Mouse (Mus musculus) erythroblast, embryonic 14.5 days (primary cell): ENCODE measurements around the gene Rgs8.

Experiments used
- GATA1 ChIP-seq: IDR thresholded peaks from 2 replicates; pipeline ENCODE4 v1.6.1; 2012; ENCODE audit warnings: low read length, inconsistent platforms, mixed read lengths
- TAL1 ChIP-seq: IDR thresholded peaks from 3 replicates; pipeline ENCODE4 v1.6.1; 2012; ENCODE audit warnings: low read length, inconsistent platforms, mixed read lengths

DNA sequence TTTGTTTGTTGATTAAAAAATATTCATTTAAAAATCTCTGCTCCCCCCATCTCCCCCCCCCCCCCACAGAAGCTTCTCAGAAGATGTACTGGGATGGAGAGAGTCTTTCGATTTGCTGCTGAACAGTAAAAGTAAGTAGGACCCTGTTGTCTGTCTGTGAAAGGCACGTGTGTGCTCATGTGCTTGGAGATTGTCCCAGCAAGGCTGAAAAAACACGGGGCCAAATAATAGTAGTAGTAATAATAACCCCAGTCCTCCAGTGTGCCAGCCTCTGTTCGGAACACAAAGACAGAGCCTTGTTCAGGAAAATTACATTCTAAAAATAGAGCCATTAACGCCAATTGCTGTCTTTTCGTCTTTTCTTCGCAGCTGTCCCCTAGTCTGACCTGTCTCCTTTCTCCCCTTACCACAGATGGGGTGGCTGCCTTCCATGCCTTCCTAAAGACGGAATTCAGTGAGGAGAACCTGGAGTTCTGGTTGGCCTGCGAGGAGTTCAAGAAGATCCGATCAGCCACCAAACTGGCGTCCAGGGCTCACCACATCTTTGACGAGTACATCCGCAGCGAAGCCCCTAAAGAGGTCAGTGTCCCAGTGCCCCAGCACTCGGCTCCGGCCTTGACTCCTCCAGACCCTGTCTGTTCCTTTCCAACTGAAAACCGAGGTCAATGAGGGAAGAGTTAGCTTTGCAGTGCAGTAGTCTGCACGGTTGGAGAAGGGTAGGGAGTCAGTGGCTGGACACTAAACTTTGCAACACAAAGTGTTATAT, 88.9 kb downstream of the Rgs8 start:
- TF ChIP-seq TAL1 = no peak
- no peak for TF ChIP-seq GATA1
